Mouse (Mus musculus) cerebellum, adult 11-12 months (tissue): ENCODE data around the gene Crx.
A peak's percentile ranks its signal among the peaks of the same experiment; 100 is the strongest.
"Not testable (repeated sequence)": the region's sequence is repeated elsewhere in the genome, so short reads cannot be mapped to it uniquely, and the experiment has no call there.

Experiments
- DNase-seq: peaks from one replicate; pipeline ENCODE4 v3.0.0; 2022

The Crx gene

GRCm38 (mm10) chr7:15879756-15880155 is at the start of gene Crx:
TSS of gene Crx (minus strand) at chr7:15879968.
- DNase-seq, result no peak

DNA sequence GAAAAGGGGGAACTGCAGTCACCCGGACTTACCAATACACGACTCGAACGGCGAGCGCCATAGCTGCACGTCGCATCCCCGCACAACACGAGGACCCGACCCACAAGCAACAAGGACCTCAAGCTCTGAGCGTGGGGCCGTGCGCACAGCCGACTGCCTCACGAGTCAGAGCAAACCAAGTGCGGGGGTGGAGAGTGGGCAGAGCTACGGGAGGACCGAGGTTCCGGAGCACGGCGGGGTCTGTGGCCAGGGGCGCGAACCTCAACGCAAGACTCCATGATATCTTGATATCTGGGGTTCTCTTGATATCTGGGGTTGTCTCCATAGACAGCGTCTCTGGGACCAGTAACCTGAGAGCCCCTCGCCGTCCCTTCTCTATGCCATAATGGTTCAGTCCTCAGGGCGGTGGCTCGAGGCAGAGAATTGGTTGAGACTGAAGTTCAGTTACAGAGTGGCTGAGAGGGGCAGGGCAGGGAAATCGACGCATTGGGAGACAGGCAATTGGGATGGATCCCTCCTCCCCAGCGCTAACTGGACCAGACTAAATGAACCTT is 42.5 kb upstream of the Crx start, which contains the start of gene Selenow:
TSS of gene Selenow (minus strand) at position 183 of the 554 bp plus-strand sequence.
- peak; percentile 92 for DNase-seq

DNA sequence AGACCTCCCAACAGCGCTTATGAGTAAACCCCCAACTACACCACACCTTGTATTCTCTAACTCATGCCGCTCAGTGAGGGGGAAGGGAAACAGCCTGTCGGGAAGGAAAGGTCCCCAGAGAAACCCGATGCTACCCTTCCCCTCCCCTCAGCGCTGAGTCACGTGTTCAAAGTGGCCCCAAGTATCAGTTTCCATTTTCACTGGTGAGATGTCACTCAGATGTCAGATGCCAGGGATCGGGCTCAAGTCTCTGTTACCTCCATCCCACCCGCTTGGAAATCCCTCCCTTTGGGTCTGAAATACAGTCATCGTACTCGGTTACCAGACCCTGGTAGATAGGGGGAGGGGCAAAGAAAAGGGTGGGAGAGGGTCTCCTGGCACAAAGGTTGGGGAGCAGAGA is 42.0 kb upstream of the Crx start:
- no peak for DNase-seq

DNA sequence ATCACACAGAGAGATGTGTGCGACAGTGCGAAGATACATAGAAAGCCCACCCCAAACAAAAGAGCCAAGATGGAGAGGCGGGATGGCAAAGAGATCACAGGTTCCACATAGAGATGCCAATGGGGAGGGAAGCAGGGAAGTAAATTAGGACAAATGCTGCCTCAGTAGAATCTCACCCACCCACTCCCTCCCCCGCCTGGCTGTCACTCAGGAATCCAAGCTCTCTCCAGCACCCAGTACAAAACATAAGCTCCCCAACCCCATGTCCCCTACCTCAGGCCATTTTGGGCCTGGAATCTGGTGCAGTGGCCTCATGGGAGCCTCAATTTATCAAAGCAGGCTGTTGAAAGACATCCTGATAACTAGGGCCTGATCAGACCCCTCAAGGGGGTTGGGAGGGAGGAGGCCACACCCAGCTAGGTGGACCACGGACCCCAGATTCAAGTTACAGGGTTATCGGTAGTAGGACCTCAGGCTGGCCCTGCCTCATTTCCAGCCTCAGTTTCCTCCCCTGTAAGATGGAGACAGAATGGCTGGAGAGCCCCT is 41.0 kb upstream of the Crx start:
- no peak for DNase-seq

DNA sequence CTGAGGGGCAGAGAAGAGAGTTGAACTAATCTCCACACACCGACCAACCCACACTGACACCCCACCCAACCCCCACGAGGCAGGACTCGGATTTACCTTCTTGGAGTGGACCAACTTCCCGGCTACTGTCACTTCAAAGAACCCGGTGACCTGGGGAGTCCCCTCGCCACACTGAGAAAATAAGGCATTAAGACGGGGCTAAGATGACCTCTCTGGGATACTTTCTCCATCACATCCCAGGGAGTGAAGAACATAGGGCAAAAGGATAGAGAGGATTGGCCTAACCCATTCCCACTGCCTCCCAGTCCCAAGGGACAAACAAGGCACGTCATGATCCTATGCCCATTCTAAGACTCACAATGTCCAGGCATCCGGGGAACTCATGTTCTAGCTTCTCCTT is 40.2 kb upstream of the Crx start:
- no peak for DNase-seq

DNA sequence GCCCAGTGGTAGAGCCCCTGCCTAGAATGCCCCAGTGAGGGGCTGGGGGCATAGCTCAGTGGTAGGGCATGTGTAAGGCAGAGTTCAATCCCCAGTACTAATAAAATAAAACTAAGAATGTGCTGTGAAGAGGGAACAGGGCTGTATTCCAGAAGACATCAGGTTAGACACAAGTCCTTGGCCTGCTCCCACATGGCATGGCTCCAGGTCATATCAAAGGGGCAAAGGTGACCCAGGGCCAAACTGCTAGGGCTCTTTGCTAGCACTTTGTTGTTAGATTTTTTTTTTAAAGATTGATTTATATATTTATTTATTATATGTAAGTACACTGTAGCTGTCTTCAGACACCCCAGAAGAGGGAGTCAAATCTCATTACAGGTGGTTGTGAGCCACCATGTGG is 38.6 kb upstream of the Crx start:
- no peak for DNase-seq

DNA sequence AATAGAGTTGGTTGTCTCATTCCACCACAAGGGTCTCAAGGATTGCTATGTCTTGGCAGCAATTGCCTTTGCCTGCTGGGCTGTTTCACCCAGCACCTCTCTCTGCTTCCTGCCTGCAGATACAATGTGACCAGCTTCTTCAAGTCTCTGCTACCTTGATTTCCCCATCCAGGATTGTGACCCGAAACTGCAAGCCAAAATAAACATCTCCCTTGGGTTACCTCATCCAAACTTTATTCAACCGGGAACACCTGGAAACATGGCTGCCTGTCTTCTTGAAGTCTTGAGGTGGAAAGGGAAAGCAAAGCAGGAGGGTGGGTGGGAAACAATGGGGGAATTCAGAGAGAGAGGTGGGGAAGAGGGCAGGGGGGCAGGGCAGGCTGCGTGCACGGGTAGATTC is 37.2 kb upstream of the Crx start:
- DNase-seq, result no peak

DNA sequence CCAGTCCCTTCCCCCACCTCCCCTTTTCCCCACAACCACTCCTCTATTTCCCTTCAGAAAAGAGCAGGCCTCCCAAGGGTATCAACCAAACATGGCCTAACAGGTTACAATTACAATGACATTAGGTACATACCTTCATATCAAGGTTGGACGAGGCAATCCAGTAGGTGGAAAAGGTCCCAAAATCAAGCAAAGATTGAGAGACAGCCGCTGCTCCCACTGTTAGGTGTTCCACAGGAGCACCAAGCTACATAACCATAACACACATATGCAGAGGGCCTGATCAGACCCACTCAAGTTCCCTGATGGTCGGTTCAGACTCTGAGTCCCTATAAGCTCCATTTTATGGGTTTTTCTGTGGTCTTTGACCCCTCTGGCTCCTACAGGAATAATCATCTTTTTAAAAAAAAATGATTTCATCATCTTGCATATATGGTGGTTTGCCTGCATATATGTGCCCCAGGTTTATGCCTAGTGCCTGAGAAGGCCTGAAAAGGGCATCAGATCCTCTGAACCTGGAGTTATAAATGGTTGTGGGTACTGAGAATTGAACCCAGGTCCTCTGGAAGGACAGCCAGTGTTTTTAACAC is 36.5 kb upstream of the Crx start:
- DNase-seq, result no peak

- DNase-seq, result not testable (repeated sequence)
Measured at GRCm38 (mm10) chr7:15915695-15916094, 35.9 kb upstream of the Crx start.

- DNase-seq, result no peak
Measured at GRCm38 (mm10) chr7:15914751-15915150, 35.0 kb upstream of the Crx start.

DNA sequence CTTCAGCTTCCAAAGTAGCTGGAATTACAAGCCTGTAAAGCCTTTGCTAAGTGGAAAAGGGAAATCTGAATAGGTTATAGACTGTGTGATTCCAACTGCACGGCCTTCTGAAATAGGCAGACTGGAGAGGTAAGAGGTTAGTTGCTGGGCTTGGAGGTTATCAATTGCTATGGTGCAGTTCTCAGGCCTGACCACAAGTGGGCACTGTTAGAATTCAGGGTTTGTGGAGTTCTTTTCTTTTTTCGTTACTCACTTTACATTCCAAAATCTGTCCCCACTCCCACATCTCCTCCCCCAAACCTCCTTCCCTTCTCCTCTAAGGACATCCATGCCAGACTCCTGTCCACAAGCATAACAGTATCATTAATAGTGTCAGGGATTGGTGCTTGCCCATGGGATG is 34.5 kb upstream of the Crx start:
- no peak for DNase-seq

- peak; percentile 53 for DNase-seq
Measured at GRCm38 (mm10) chr7:15912183-15912582, 32.4 kb upstream of the Crx start.

GRCm38 (mm10) chr7:15910521-15910920 is 30.8 kb upstream of the Crx start:
- DNase-seq, result no peak

DNA sequence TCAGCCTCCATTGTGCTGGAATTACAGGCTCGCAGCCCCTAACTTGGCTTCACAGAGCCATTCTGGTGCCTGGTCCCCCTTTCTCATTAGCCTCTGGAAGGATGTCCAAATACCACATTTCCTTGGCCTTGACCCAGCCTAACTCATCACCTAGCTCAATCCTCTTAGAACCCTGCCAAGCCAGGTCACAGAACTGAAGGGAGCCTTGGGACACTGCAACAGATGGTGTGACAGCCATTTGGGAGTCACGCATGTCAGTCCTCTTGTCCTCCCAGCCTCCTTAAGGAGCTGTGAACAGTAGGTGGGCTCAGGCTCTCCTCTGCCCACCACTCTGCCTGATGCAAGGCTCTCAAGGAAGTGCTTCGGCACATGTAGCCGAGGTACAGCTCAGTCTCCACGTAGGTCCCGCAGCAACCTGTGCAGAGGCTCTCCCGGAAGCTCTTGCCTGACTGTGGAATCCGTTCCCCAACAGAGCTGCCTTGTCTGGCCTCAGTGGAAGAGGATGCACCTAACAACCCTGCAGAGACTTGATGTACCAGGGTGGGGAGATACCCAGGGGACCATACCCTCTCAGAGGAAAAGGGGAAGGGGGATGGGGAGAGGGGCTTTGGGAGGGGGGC is 28.3 kb upstream of the Crx start:
- DNase-seq, result no peak

GRCm38 (mm10) chr7:15906602-15907001 is 26.8 kb upstream of the Crx start:
- no peak for DNase-seq

- no peak for DNase-seq
Measured at GRCm38 (mm10) chr7:15905861-15906260, 26.1 kb upstream of the Crx start.

GRCm38 (mm10) chr7:15901366-15902048 is 21.7 kb upstream of the Crx start:
- no peak for DNase-seq

- DNase-seq, result no peak
Measured at GRCm38 (mm10) chr7:15894251-15894650, 14.5 kb upstream of the Crx start.

GRCm38 (mm10) chr7:15884127-15884526 is 4.4 kb upstream of the Crx start:
- no peak for DNase-seq

GRCm38 (mm10) chr7:15882317-15882716 is 2.5 kb upstream of the Crx start, which contains the start of gene Crxos:
TSS of gene Crxos (plus strand) at chr7:15882617.
- no peak for DNase-seq

DNA sequence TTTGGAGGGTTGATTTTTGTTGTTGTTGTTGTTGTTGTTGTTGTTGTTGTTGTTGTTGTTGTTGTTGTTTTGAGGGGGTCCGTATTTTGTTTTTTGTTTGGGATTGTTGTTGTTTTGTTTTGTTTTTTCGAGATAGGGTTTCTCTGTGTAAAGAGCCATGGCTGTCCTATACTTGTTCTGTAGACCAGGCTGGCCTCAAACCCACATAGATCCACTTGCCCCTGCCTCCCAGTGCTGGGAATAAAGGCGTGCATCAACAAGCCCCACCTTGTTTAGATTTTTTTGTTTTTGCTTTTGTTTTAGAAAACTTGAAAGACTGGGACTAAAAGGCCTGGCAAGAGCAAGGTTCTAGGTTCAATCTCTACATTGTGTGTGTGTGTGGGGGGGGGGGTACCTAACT is 2.1 kb upstream of the Crx start:
- DNase-seq, result no peak

DNA sequence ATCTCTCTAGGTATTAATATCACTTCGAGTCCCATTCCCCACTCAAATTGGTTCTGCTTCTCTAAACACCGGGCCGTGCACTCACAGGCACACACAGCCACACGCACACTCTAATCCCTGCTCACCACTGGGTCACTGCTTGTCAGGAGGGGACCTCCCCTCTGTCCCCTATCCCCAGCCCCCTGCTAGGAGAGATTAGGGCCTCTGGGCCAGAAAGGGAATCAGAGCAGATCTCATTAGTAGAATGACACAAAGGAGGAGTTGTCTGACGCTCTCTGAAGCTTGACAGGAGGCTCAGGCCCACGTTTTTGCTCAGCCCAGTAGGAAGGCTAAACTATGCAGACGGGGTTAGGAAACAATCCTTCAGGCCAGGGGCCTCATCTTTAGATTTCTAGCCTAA is 1.6 kb upstream of the Crx start:
- no peak for DNase-seq

DNA sequence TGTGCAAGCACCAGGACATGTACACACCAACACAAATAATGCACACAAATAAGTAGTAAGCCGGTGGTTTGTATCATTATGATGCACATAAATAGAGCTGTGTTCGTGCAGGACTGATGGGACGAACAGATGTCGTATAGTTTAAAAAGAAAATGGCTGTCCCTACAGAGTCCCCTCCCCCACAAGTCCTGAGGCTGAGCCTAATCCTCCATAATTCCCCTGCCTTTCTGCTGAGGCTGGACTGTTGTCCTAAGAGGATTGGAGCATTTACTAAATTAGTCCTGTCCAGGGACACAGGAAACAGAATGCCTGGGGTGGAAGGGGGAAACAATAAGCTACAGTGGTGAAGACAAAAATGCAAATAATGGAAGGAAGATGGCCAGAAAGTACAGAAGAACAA is 15.7 kb downstream of the Crx start:
- no peak for DNase-seq

DNA sequence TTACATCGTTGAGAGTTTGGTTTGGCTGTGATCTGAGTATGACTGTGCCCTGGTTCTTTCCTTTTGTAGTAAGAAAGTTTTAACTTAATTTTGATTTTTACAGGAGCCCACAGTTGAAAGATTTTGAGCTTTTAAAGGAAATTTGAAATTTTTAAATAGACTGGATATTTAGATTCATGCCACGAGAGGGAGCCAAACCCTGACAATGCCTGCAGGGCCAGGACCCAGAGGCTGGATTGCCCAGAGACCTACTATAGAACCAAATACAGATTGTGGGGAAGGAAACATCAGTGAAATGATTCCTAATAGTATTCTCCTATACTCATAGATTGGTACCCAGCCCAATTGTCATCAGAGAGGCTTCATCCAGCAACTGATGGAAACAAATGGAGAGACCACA is 20.1 kb downstream of the Crx start:
- no peak for DNase-seq
